Mouse (Mus musculus): ENCODE data around the gene Fxyd1.

Fxyd1 gene

DNA sequence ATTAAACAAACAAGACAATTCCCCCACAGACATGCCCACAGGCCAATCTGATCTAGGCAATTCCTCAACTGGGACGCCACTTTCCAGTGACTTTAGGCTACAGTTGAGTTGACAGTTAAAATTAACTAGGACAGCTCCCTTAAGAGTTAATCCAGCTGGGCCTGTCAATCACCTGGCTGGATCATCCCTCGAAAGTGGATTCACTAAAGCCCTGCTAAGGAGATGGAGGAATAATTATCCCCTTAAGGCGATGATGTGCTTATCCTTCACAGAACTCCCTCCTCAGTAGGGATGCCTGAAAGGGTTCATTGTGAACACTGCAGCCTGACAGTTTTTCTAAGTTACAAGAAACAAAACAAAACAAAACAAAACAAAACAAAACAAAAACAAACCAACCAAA lies 23.6 kb upstream of the Fxyd1 start:
- in situ Hi-C loops (cut with MboI; ENCODE audit: unreplicated experiment in 2 of 2), result no loop called here

GRCm38 (mm10) chr7:31079670-31080069 lies 22.7 kb upstream of the Fxyd1 start:
- in situ Hi-C loops (cut with MboI; ENCODE audit: unreplicated experiment in 2 of 2), result no loop called here

- in situ Hi-C loops (cut with MboI; ENCODE audit: unreplicated experiment in 2 of 2), result no loop called here
Observed at GRCm38 (mm10) chr7:31077885-31078445, 21.0 kb upstream of the Fxyd1 start.

GRCm38 (mm10) chr7:31077470-31077869 lies 20.5 kb upstream of the Fxyd1 start:
- in situ Hi-C loops (cut with MboI; ENCODE audit: unreplicated experiment in 2 of 2), result no loop called here

- in situ Hi-C loops (cut with MboI; ENCODE audit: unreplicated experiment in 2 of 2), result no loop called here
Observed at GRCm38 (mm10) chr7:31076492-31076891, 19.5 kb upstream of the Fxyd1 start, which contains the start of gene Fxyd3. TSS of gene Fxyd3 (minus strand) at chr7:31076704.

- in situ Hi-C loops (cut with MboI; ENCODE audit: unreplicated experiment in 2 of 2), result no loop called here
Observed at GRCm38 (mm10) chr7:31074713-31075069, 17.7 kb upstream of the Fxyd1 start.

- in situ Hi-C loops (cut with MboI; ENCODE audit: unreplicated experiment in 2 of 2), result no loop called here
Observed at GRCm38 (mm10) chr7:31074061-31074712, 17.2 kb upstream of the Fxyd1 start.

DNA sequence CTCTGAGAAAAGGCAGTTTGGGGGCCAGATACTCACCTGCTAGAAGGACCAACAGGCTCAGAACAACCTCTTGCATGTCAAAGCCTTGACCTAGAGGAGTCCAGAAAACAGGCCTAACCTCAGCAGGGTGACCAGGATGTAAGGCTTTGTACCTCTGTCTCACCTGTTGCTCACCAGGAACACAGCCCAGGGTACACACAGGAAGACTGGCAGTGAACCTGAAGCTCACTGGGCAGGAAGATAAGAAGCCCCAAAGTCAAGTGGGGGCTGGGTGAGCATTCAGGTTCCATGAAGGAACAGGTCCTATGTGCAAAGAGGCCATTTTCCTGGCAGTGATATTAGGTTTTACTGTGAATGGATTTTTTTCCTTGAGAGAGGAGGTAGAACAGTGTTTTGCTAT lies 16.5 kb upstream of the Fxyd1 start:
- in situ Hi-C loops (cut with MboI; ENCODE audit: unreplicated experiment in 2 of 2), result no loop called here

GRCm38 (mm10) chr7:31072326-31072725 lies 15.3 kb upstream of the Fxyd1 start:
- in situ Hi-C loops (cut with MboI; ENCODE audit: unreplicated experiment in 2 of 2), result no loop called here

DNA sequence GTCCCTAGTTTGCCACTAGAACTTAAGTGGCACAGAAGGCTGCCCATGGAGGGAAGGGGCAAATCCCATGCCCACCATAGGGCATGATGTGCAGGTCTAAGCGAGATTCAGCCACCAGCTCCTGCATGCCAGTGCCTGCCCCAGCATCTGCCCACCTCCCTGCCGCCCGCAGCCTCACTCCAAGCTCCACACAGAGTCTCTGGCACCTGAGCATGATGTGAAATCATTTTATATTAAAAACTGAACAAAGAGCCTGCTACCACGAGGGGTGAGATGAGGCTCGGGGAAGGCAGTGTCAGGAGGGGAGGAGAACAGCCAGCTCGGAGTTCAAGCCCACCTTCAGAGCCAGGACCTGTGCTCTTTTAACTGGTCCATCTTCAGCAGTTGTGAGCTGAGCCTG lies 13.3 kb upstream of the Fxyd1 start:
- in situ Hi-C loops (cut with MboI; ENCODE audit: unreplicated experiment in 2 of 2), result no loop called here

- in situ Hi-C loops (cut with MboI; ENCODE audit: unreplicated experiment in 2 of 2), result no loop called here
Observed at GRCm38 (mm10) chr7:31069491-31069890, 12.5 kb upstream of the Fxyd1 start.

- in situ Hi-C loops (cut with MboI; ENCODE audit: unreplicated experiment in 2 of 2), result no loop called here
Observed at GRCm38 (mm10) chr7:31067836-31068235, 10.8 kb upstream of the Fxyd1 start.

- in situ Hi-C loops (cut with MboI; ENCODE audit: unreplicated experiment in 2 of 2), result no loop called here
Observed at GRCm38 (mm10) chr7:31063074-31063560, 6.1 kb upstream of the Fxyd1 start.

DNA sequence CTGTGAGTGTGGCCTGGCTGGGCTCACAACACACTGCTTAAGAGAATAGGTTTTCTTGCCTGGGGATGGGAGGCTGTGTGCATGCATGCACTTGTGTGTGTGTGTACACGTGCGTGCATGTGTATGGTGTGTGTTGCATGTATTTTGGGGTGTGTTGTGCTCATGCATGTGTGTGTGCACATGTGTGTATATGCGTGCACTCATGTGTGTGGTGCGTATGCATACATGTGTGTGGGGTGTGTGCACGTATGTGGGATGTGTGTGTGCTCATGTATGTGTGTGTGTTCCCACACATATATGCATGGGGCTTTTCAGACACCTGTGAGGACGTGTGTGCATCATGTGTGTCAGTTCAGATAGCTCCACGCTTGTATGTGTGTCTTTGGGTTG lies 3.6 kb upstream of the Fxyd1 start:
- in situ Hi-C loops (cut with MboI; ENCODE audit: unreplicated experiment in 2 of 2), result no loop called here

DNA sequence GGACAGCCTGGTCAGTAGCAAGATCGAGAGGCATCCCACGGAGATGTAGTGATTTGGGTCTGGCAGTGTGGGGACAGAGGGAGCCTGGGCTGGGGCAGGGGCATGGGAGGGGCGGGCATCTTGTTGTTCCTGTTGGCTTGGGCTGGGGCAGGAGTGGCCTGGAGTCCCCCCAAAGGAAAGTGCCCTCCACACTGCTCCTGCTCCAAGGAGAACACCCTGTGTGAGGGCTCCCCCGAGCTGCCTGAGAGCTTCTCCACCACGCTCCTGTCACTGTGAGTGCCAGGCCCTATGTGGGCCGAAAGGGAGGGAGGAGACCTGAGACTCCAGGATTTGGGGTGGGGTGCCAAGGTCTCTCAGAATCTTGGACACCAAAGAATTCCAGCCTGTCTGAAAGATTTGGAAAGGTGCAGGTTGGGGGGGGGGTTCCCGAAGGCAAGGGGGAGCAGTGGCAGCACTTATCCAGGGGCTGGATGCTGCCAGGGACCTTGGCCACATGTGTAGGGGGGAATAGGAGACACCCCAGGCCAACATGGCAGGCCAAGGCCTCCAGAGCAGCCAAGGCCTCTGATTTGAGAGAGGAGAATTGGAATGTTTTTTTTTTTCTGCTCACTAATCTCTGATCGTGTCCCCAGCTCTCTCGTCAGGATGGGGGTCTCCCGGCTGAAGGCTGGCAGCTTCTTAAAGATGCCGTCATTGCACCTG lies 3.1 kb upstream of the Fxyd1 start:
- in situ Hi-C loops (cut with MboI; ENCODE audit: unreplicated experiment in 2 of 2), result loop anchor here (5.0 kb wide), 2 partner anchors 37 to 117 kb away; no protein-coding TSS in a partner anchor

GRCm38 (mm10) chr7:31059108-31059507 lies 2.1 kb upstream of the Fxyd1 start, which contains the start of gene Lgi4:
TSS of gene Lgi4 (plus strand) at chr7:31059342.
- in situ Hi-C loops (cut with MboI; ENCODE audit: unreplicated experiment in 2 of 2), result loop anchor here (5.0 kb wide), 2 partner anchors 38 to 118 kb away; no protein-coding TSS in a partner anchor

GRCm38 (mm10) chr7:31058211-31058610 lies 1.2 kb upstream of the Fxyd1 start:
- in situ Hi-C loops (cut with MboI; ENCODE audit: unreplicated experiment in 2 of 2), result loop anchor here (5.0 kb wide), 2 partner anchors 39 to 119 kb away; no protein-coding TSS in a partner anchor

DNA sequence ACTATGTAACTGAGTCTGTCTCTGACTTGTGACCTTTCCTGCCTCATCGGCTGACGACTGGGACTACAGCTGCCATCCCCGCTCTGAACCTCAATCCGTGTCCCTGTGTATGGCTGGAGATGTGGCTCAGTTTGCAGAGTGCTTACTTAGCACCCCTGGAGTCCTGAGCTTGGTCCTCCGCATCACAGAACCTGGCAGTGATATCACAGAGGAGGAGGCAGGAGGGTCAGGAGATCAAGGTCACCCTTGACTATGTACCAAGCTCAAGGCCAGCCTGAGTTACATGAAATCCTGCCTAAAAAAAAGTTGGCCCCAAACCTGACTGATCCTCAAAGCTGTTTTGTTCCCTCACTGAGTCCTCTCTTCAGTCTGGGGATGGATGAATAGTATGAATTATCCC lies 731 bp upstream of the Fxyd1 start:
- in situ Hi-C loops (cut with MboI; ENCODE audit: unreplicated experiment in 2 of 2), result loop anchor here (5.0 kb wide), 2 partner anchors 40 to 120 kb away; no protein-coding TSS in a partner anchor

DNA sequence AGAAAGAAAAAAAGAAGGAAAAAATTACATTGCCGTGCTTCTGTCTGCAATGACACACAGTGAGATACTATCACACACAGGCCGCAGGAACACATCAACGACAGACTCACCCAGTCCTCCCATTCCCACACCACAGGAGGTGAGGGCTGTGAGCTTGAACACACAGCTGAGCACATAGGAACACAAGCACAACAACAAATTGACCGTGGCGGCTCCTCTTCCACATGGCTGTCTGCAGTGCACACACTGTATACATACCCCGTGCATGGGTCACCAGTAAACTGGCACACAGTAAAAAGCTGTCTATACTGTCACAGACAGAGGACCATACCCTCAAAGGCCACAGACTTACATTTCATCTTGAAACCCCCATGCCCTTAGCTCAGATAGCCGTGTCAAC lies 551 bp downstream of the Fxyd1 start:
- in situ Hi-C loops (cut with MboI; ENCODE audit: unreplicated experiment in 2 of 2), result loop anchor here (5.0 kb wide), 2 partner anchors 41 to 121 kb away; no protein-coding TSS in a partner anchor

GRCm38 (mm10) chr7:31055883-31056282 lies 1.1 kb downstream of the Fxyd1 start:
- in situ Hi-C loops (cut with MboI; ENCODE audit: unreplicated experiment in 2 of 2), result loop anchor here (5.0 kb wide), 2 partner anchors 41 to 121 kb away; no protein-coding TSS in a partner anchor

- in situ Hi-C loops (cut with MboI; ENCODE audit: unreplicated experiment in 2 of 2), result loop anchor here (5.0 kb wide), 2 partner anchors 42 to 122 kb away; no protein-coding TSS in a partner anchor
Observed at GRCm38 (mm10) chr7:31055354-31055824, 1.6 kb downstream of the Fxyd1 start.
